Comparison of ENCODE assay signal across 10 mouse cellular contexts in genomic region chr16:10749824-10750223, GRCm38 (mm10). TPM values are rescaled to one million over a fixed set of nuclear protein-coding genes. Genes with fewer than 3 reads are reported as not detected.
A peak's percentile ranks its signal among the peaks of the same experiment; 100 is the strongest.
DNase-seq lines count a peak whose midpoint lies in the region; ATAC-seq and TF ChIP-seq lines count a peak whose summit lies in the region.
"Had no signal": no experiment of that assay in that cellular context is flagged by ENCODE, and none has a peak within 500 bp of the region (broad histone marks: within the 10 kb centered on the region; RNA-seq: fewer than 3 reads in every experiment).

No protein-coding gene starts in this region.

- no peak overlapping the region for H3K9ac ChIP-seq in lung, postnatal 0 days (replicated peaks; ENCODE audit: low read depth)

- ATAC-seq in frontal cortex, adult (ENCODE audit: low TSS enrichment): peak; percentile 60
- ATAC-seq in lung, postnatal 0 days: peak; percentile 31; the same call in 1 of the 2 replicates

- H3K4me2 ChIP-seq in lung, postnatal 0 days (replicated peaks; ENCODE audit: low read depth, low read length): no peak overlapping the region

- no peaks in the 10 kb centered on the region for H3K4me1 ChIP-seq in lung, postnatal 0 days (ENCODE audit: insufficient read depth, low read depth, low read length)
- H3K4me1 ChIP-seq in lung, adult 2 months (ENCODE audit: control insufficient read depth, insufficient read depth, low read length): no peaks in the 10 kb centered on the region
- peaks cover 54% of the 10 kb centered on the region for H3K4me1 ChIP-seq in thymus, adult 2 months (replicated peaks; ENCODE audit: control insufficient read depth, insufficient read depth, low read length)

- 31% methylated on average over 7 of the region's 7 CpGs for WGBS in lung, postnatal 0 days
- 42% methylated on average over 7 of the region's 7 CpGs for WGBS in lung, adult 2 months
- 61% methylated on average over 7 of the region's 7 CpGs for WGBS in thymus, adult 2 months

- DNase-seq in frontal cortex, postnatal 25 days (ENCODE audit: low spot score in 2 of 2): no peak
- no peak for DNase-seq in lung, postnatal 0 days (ENCODE audit: low spot score)
- no peak for DNase-seq in lung, adult 2 months
- DNase-seq in frontal cortex, postnatal 36 days (ENCODE audit: low spot score in 2 of 2): peak; percentile 13 to 20
- DNase-seq in right cerebral cortex, postnatal 4 days: peak; percentile 53
- no peak for DNase-seq in gastrocnemius, postnatal 4 days (ENCODE audit: low spot score in 2 of 2)
- no peak for DNase-seq in thymus, adult 2 months

- TF ChIP-seq CTCF in lung, postnatal 0 days (IDR thresholded peaks at IDR 0.05): no peak
- no peak for TF ChIP-seq CTCF in lung, adult 2 months (IDR thresholded peaks at IDR 0.05; ENCODE audit: insufficient read depth, low read length)
- TF ChIP-seq CTCF in thymus, adult 2 months (IDR thresholded peaks at IDR 0.05; ENCODE audit: borderline replicate concordance, control insufficient read depth, extremely low read depth, insufficient read depth, low read length, poor library complexity): no peak

- no peak overlapping the region for H3K27ac ChIP-seq in lung, postnatal 0 days (ENCODE audit: low read length)
- no peak overlapping the region for H3K27ac ChIP-seq in thymus, adult 2 months (ENCODE audit: control insufficient read depth, insufficient read depth, low read length)

- H3K36me3 ChIP-seq in lung, postnatal 0 days (ENCODE audit: insufficient read depth, low read length): no peaks in the 10 kb centered on the region
- H3K36me3 ChIP-seq in thymus, adult 2 months (ENCODE audit: control insufficient read depth, insufficient read depth, low read length): no peaks in the 10 kb centered on the region

- no peaks in the 10 kb centered on the region for H3K9me3 ChIP-seq in lung, postnatal 0 days (ENCODE audit: low read length)

- no peak for TF ChIP-seq POLR2A in lung, adult 2 months (IDR thresholded peaks at IDR 0.05; ENCODE audit: borderline replicate concordance, extremely low read depth, low read depth, low read length)
- TF ChIP-seq POLR2A in thymus, adult 2 months (IDR thresholded peaks at IDR 0.05; ENCODE audit: control insufficient read depth, extremely low read depth, insufficient read depth, low read length, poor library complexity): no peak

- H3K4me3 ChIP-seq in lung, postnatal 0 days (ENCODE audit: low read depth, low read length): no peak overlapping the region
- no peak overlapping the region for H3K4me3 ChIP-seq in lung, adult 2 months (replicated peaks; ENCODE audit: extremely low read depth, low read depth, low read length)
- H3K4me3 ChIP-seq in thymus, adult 2 months (ENCODE audit: control insufficient read depth, insufficient read depth, low read length): no peak overlapping the region

- H3K27me3 ChIP-seq in lung, postnatal 0 days (replicated peaks; ENCODE audit: insufficient read depth, low read length): no peaks in the 10 kb centered on the region
- H3K27me3 ChIP-seq in thymus, adult 2 months (ENCODE audit: control insufficient read depth, insufficient read depth, low read length): no peaks in the 10 kb centered on the region

- no peak for TF ChIP-seq EP300 in lung, postnatal 0 days (IDR thresholded peaks at IDR 0.05)

RNA-seq across cellular contexts. Expression of gene Socs1, which starts 35.5 kb away (rescaled TPM):
- 9.0 and 13.4 TPM in 2 replicates for polyA plus RNA-seq in lung, postnatal 0 days (2015; fragmentation: Nextera tagmentation; extraction: Ambion mirVana)
- polyA plus RNA-seq in lung, adult 2 months (2012; rRNA removed): 8.8 and 11.6 TPM in 2 replicates
- total RNA-seq in gastrocnemius, postnatal 4 days (2021): 1 to 10 TPM; 2.9 to 3.2 TPM
- polyA plus RNA-seq in thymus, adult 2 months (2012; rRNA removed): 279 and 377 TPM in 2 replicates

RNA-seq across cellular contexts. Expression of gene Tnp2, which starts 38.6 kb away (rescaled TPM):
- not detected in 2 replicates for polyA plus RNA-seq in lung, postnatal 0 days (2015; fragmentation: Nextera tagmentation; extraction: Ambion mirVana)
- 0.82 and 2.7 TPM in 2 replicates for polyA plus RNA-seq in lung, adult 2 months (2012; rRNA removed)
- not detected for total RNA-seq in gastrocnemius, postnatal 4 days (2021)
- 2.7 and 14.2 TPM in 2 replicates for polyA plus RNA-seq in thymus, adult 2 months (2012; rRNA removed)
- total RNA-seq: heart, postnatal 10 days had no signal
- polyA plus RNA-seq: liver, embryonic 16.5 days had no signal

RNA-seq across cellular contexts. Expression of gene Prm3, which starts 40.9 kb away (rescaled TPM):
- polyA plus RNA-seq in lung, postnatal 0 days (2015; fragmentation: Nextera tagmentation; extraction: Ambion mirVana): not detected in 2 replicates
- not detected in 2 replicates for polyA plus RNA-seq in lung, adult 2 months (2012; rRNA removed)
- not detected for total RNA-seq in gastrocnemius, postnatal 4 days (2021)
- not detected in 2 replicates for polyA plus RNA-seq in thymus, adult 2 months (2012; rRNA removed)
- total RNA-seq: heart, postnatal 10 days had no signal
- polyA plus RNA-seq: liver, embryonic 16.5 days had no signal

RNA-seq across cellular contexts. Expression of gene Prm2, which starts 46.1 kb away (rescaled TPM):
- polyA plus RNA-seq in lung, postnatal 0 days (2015; fragmentation: Nextera tagmentation; extraction: Ambion mirVana): not detected in 2 replicates
- 0.83 and 1.8 TPM in 2 replicates for polyA plus RNA-seq in lung, adult 2 months (2012; rRNA removed)
- total RNA-seq in gastrocnemius, postnatal 4 days (2021): not detected
- polyA plus RNA-seq in thymus, adult 2 months (2012; rRNA removed): 0.50 and 7.0 TPM in 2 replicates
- total RNA-seq: heart, postnatal 10 days had no signal
- polyA plus RNA-seq: liver, embryonic 16.5 days had no signal

RNA-seq across cellular contexts. Expression of gene Prm1, which starts 55.8 kb away (rescaled TPM):
- not detected in 2 replicates for polyA plus RNA-seq in lung, postnatal 0 days (2015; fragmentation: Nextera tagmentation; extraction: Ambion mirVana)
- 0.36 and 1.8 TPM in 2 replicates for polyA plus RNA-seq in lung, adult 2 months (2012; rRNA removed)
- not detected for total RNA-seq in gastrocnemius, postnatal 4 days (2021)
- polyA plus RNA-seq in thymus, adult 2 months (2012; rRNA removed): 0.96 and 6.1 TPM in 2 replicates
- total RNA-seq: heart, postnatal 10 days had no signal
- polyA plus RNA-seq: liver, embryonic 16.5 days had no signal

Comparison
In these comparisons a context has a peak if more than half of its experiments do, and no peak if none do; other contexts are left out.
1. DNase-seq: peak in frontal cortex, postnatal 36 days (2 of 2) and right cerebral cortex, postnatal 4 days (single experiment); none in frontal cortex, postnatal 25 days (0 of 2), lung, postnatal 0 days (single experiment), lung, adult 2 months (single experiment), gastrocnemius, postnatal 4 days (0 of 2) and thymus, adult 2 months (single experiment).
2. RNA of gene Socs1, which starts 35.5 kb away (polyA plus RNA-seq): 279 to 377 TPM in thymus, adult 2 months; 9.0 to 13.4 TPM in lung, postnatal 0 days and 8.8 to 11.6 TPM in lung, adult 2 months; every median in the first group is over 10 times any median in the second.